Mouse (Mus musculus): Measurements from ENCODE around the gene Aym1. TPM values are rescaled to one million over a fixed set of nuclear protein-coding genes. Genes with fewer than 3 reads are reported as not detected.

Gene Aym1
- total RNA-seq, 1 experiment = not detected

DNA sequence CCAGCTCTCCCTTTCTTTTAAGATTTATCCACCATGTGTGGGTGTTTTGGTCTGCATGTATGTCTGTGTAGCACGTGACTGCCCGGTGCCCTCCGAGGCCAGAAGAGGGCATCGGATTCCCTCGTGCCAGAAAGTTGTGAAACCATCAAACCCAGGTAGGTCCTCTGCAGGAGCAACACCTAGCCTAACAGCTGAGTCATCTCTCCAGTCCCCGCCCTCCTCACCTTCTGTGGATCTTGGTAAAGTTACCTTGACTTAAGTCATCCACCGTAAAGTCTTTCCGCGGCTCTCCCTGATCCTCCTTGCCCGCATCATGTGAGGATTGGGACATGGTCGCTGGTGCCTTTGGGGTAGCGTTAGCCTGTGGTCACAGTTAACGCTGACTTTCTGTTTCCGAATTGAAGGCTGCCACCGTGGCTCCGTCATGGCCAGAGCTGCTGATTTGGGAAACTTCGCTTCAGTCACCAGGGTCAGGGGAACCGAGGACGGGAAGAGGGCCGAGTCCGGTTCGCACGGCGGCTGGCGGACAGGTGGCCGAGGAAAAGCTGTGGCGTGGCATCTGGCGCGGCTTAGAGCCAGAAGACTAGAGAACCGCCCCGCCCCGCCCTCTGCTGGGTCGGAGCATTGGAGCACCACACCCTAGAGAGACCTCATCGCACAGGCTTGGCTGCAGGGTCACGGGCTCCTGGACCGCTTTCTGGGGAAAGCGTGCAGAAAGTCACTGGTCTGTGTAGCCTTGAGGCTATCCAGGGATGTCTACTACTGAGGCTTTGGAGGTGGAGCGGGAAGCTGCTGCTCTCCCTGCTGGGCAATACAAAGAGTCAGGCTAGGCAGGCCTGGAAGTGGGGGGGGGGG, 33.1 kb upstream of the Aym1 start:
- peak; percentile 83 for DNase-seq (ENCODE audit: low read depth, low spot score)
- H3K9me3 ChIP-seq (ENCODE audit: control insufficient read depth, insufficient read depth, low read depth, low read length) = no peaks in the 10 kb centered on the region
- H3K27ac ChIP-seq (ENCODE audit: insufficient read depth, low read depth, low read length, poor library complexity, severe bottlenecking) = peak overlapping the region; percentile 96
- peaks cover 8 to 31% of the 10 kb centered on the region in 2 experiments for H3K4me1 ChIP-seq (ENCODE audit: control insufficient read depth in 2 of 2, insufficient read depth in 2 of 2, low read length in 2 of 2, poor library complexity in 1 of 2)
- no peak for TF ChIP-seq ZC3H11A (IDR thresholded peaks at IDR 0.05; ENCODE audit: borderline replicate concordance, low read depth, low read length)
- TF ChIP-seq HCFC1 (IDR thresholded peaks at IDR 0.05; ENCODE audit: borderline replicate concordance, insufficient read depth, low read length) = no peak
- TF ChIP-seq MAFK (IDR thresholded peaks at IDR 0.05; ENCODE audit: insufficient read depth, low read depth, low read length) = peak; percentile 38; the same call in 1 of the 2 replicates
- TF ChIP-seq ZNF384 (IDR thresholded peaks at IDR 0.05; ENCODE audit: low read depth, low read length) = no peak
- TF ChIP-seq CHD2 (IDR thresholded peaks at IDR 0.05; ENCODE audit: low read depth, low read length) = no peak
- H3K4me3 ChIP-seq (ENCODE audit: insufficient read depth in 1 of 2, low read depth in 1 of 2, low read length in 2 of 2, poor library complexity in 1 of 2, severe bottlenecking in 1 of 2) = peak overlapping the region; percentile 86 to 89
- peak overlapping the region; percentile 86 for H3K9ac ChIP-seq (ENCODE audit: insufficient read depth, low read depth, low read length, poor library complexity, severe bottlenecking)
- peaks cover 16% of the 10 kb centered on the region for H3K36me3 ChIP-seq (ENCODE audit: control insufficient read depth, insufficient read depth, low read length, poor library complexity, severe bottlenecking)
- in situ Hi-C loops (cut with MboI; ENCODE audit: low sequenced_read_pairs in 2 of 2, unreplicated experiment in 2 of 2) = no loop called here

DNA sequence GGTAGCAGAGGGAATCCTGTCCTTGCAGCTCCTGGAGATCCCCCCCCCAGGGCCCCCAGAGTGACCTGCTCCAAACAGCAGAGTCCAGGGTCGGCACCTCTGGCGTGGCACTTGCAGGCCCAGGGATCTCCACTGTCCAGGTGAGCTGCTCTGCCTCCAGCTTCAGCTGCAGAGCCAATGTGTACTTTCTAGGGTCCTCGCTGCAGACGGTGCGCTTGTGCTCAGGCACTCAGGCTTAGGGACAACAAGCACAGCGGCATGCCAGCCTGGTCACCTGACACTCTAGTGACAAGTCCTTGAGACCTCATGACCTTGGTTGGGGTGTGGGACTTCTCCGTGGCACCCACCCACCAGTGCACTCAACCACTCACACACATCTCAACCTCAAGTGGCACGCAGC, 27.6 kb upstream of the Aym1 start:
- H3K9me3 ChIP-seq (ENCODE audit: control insufficient read depth, insufficient read depth, low read depth, low read length) = no peaks in the 10 kb centered on the region
- no peak for DNase-seq (ENCODE audit: low read depth, low spot score)
- in situ Hi-C loops (cut with MboI; ENCODE audit: low sequenced_read_pairs in 2 of 2, unreplicated experiment in 2 of 2) = no loop called here
- H3K27ac ChIP-seq (ENCODE audit: insufficient read depth, low read depth, low read length, poor library complexity, severe bottlenecking) = peak overlapping the region; percentile 97
- TF ChIP-seq ZNF384 (IDR thresholded peaks at IDR 0.05; ENCODE audit: low read depth, low read length) = no peak
- TF ChIP-seq ZC3H11A (IDR thresholded peaks at IDR 0.05; ENCODE audit: borderline replicate concordance, low read depth, low read length) = no peak
- no peak for TF ChIP-seq HCFC1 (IDR thresholded peaks at IDR 0.05; ENCODE audit: borderline replicate concordance, insufficient read depth, low read length)
- TF ChIP-seq CHD2 (IDR thresholded peaks at IDR 0.05; ENCODE audit: low read depth, low read length) = no peak
- TF ChIP-seq MAFK (IDR thresholded peaks at IDR 0.05; ENCODE audit: insufficient read depth, low read depth, low read length) = no peak
- H3K36me3 ChIP-seq (ENCODE audit: control insufficient read depth, insufficient read depth, low read length, poor library complexity, severe bottlenecking) = no peaks in the 10 kb centered on the region
- H3K4me1 ChIP-seq (ENCODE audit: control insufficient read depth in 2 of 2, insufficient read depth in 2 of 2, low read length in 2 of 2, poor library complexity in 1 of 2) = peaks cover 24 to 46% of the 10 kb centered on the region in 2 experiments
- H3K9ac ChIP-seq (ENCODE audit: insufficient read depth, low read depth, low read length, poor library complexity, severe bottlenecking) = peak overlapping the region; percentile 21; the same call in 1 of the 2 replicates
- peak overlapping the region; percentile 6 to 23 for H3K4me3 ChIP-seq (ENCODE audit: insufficient read depth in 1 of 2, low read depth in 1 of 2, low read length in 2 of 2, poor library complexity in 1 of 2, severe bottlenecking in 1 of 2)

DNA sequence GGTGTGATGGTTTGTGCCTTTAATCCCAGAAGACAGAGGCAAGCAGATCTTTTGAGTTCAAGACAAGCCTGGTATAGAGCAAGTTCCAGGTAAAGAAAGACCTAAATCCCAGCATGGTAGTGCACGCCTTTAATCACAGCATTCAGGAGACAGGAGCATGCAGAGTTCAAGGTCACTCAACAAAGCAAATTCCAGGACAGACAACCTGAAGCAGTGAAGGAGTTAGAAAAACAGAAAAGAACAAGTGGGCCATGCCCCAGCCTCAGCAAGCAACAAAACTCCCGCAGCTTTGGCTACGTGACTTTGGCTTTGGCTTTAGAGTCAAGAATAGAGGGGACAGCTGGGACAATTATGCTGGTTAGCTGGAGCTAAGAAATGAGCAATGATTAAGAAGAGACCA, 26.9 kb upstream of the Aym1 start:
- no peaks in the 10 kb centered on the region for H3K36me3 ChIP-seq (ENCODE audit: control insufficient read depth, insufficient read depth, low read length, poor library complexity, severe bottlenecking)
- H3K4me3 ChIP-seq (ENCODE audit: insufficient read depth in 1 of 2, low read depth in 1 of 2, low read length in 2 of 2, poor library complexity in 1 of 2, severe bottlenecking in 1 of 2) = peak overlapping the region; percentile 45 to 48
- DNase-seq (ENCODE audit: low read depth, low spot score) = peak; percentile 83
- peaks cover 22 to 47% of the 10 kb centered on the region in 2 experiments for H3K4me1 ChIP-seq (ENCODE audit: control insufficient read depth in 2 of 2, insufficient read depth in 2 of 2, low read length in 2 of 2, poor library complexity in 1 of 2)
- TF ChIP-seq ZNF384 (IDR thresholded peaks at IDR 0.05; ENCODE audit: low read depth, low read length) (0 out of 2 replicates have a peak, but pooled peaks have one; percentile 4), MAFK (IDR thresholded peaks at IDR 0.05; ENCODE audit: insufficient read depth, low read depth, low read length) (no peak), CHD2 (IDR thresholded peaks at IDR 0.05; ENCODE audit: low read depth, low read length) (peak; percentile 70; the same call in 1 of the 2 replicates)
- in situ Hi-C loops (cut with MboI; ENCODE audit: low sequenced_read_pairs in 2 of 2, unreplicated experiment in 2 of 2) = no loop called here
- H3K9me3 ChIP-seq (ENCODE audit: control insufficient read depth, insufficient read depth, low read depth, low read length) = no peaks in the 10 kb centered on the region
- peak overlapping the region; percentile 40; the same call in 1 of the 2 replicates for H3K9ac ChIP-seq (ENCODE audit: insufficient read depth, low read depth, low read length, poor library complexity, severe bottlenecking)
- H3K27ac ChIP-seq (ENCODE audit: insufficient read depth, low read depth, low read length, poor library complexity, severe bottlenecking) = peak overlapping the region; percentile 98

DNA sequence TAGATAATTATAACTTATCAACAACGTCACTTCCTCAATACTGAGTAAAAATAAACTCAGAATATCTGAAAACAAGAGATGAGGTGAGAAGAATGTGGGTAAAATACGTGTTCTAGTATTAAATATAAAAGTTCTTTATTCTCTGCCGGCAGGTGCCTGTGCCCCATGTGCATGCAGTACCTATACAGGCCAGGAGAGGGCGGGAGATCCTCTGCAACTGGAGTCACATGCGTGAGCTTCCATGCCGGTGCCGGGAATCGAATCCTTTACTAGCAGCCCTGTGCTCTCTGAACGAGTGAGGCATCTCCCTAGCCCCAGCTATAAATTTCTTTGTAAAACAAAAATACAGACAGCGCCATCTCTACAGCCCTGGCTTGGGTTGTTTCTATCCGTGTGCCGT, 24.9 kb upstream of the Aym1 start:
- Histone ChIP-seq H3K27ac (ENCODE audit: insufficient read depth, low read depth, low read length, poor library complexity, severe bottlenecking) (peak overlapping the region; percentile 93), H3K36me3 (ENCODE audit: control insufficient read depth, insufficient read depth, low read length, poor library complexity, severe bottlenecking) (no peaks in the 10 kb centered on the region), H3K9ac (ENCODE audit: insufficient read depth, low read depth, low read length, poor library complexity, severe bottlenecking) (peak overlapping the region; percentile 82), H3K4me1 (ENCODE audit: control insufficient read depth in 2 of 2, insufficient read depth in 2 of 2, low read length in 2 of 2, poor library complexity in 1 of 2) (peaks cover 17 to 41% of the 10 kb centered on the region in 2 experiments), H3K4me3 (ENCODE audit: insufficient read depth in 1 of 2, low read depth in 1 of 2, low read length in 2 of 2, poor library complexity in 1 of 2, severe bottlenecking in 1 of 2) (peak overlapping the region; percentile 48 to 63), H3K9me3 (ENCODE audit: control insufficient read depth, insufficient read depth, low read depth, low read length) (no peaks in the 10 kb centered on the region)
- DNase-seq (ENCODE audit: low read depth, low spot score) = peak; percentile 86
- in situ Hi-C loops (cut with MboI; ENCODE audit: low sequenced_read_pairs in 2 of 2, unreplicated experiment in 2 of 2) = no loop called here
- TF ChIP-seq HCFC1 (IDR thresholded peaks at IDR 0.05; ENCODE audit: borderline replicate concordance, insufficient read depth, low read length) = peak; percentile 54; the same call in 1 of the 2 replicates
- no peak for TF ChIP-seq ZNF384 (IDR thresholded peaks at IDR 0.05; ENCODE audit: low read depth, low read length)
